Mouse (Mus musculus) heart, embryonic 11.5 days (tissue): ENCODE results near the gene Cmip. TPM values are rescaled to one million over a fixed set of nuclear protein-coding genes. Genes with fewer than 3 reads are reported as not detected.

Experiments
- ATAC-seq: fragments of 200-750 bp; cut with Nextera tagmentation; replicated peaks from 2 replicates; pipeline ENCODE4 v1.8.0; 2017; ENCODE audit warnings: moderate library complexity; ENCODE audit not compliant: insufficient number of reproducible peaks, low FRiP score, low TSS enrichment
- H3K27ac ChIP-seq: fragments of 300-500 bp; sonication (generic); 2 replicates; pipeline ENCODE4 v1.5.1; 2014; ENCODE audit warnings: mild to moderate bottlenecking, low read depth, low read length
- H3K27me3 ChIP-seq: fragments of 300-500 bp; sonication (generic); 2 replicates; pipeline ENCODE4 v1.6.1; 2014; ENCODE audit warnings: mild to moderate bottlenecking, low read length, mixed read lengths; ENCODE audit not compliant: control insufficient read depth, insufficient read depth
- H3K36me3 ChIP-seq: fragments of 300-500 bp; sonication (generic); 2 replicates; pipeline ENCODE4 v1.6.1; 2014; ENCODE audit warnings: mild to moderate bottlenecking, low read length, moderate library complexity, mixed read lengths; ENCODE audit not compliant: control insufficient read depth, insufficient read depth
- H3K4me1 ChIP-seq: fragments of 300-500 bp; sonication (generic); 2 replicates; pipeline ENCODE4 v1.6.1; 2014; ENCODE audit warnings: low read length; ENCODE audit not compliant: control insufficient read depth, insufficient read depth
- H3K4me2 ChIP-seq: fragments of 300-500 bp; sonication (generic); 2 replicates; pipeline ENCODE4 v1.6.1; 2014; ENCODE audit warnings: mild to moderate bottlenecking, moderate library complexity
- H3K4me3 ChIP-seq: fragments of 300-500 bp; sonication (generic); 2 replicates; pipeline ENCODE4 v1.5.1; 2014; ENCODE audit warnings: low read depth, low read length
- H3K9ac ChIP-seq: fragments of 300-500 bp; sonication (generic); 2 replicates; pipeline ENCODE4 v1.6.1; 2014; ENCODE audit warnings: mild to moderate bottlenecking, low read depth, low read length, moderate library complexity
- H3K9me3 ChIP-seq: fragments of 300-500 bp; sonication (generic); replicated peaks from 2 replicates; pipeline ENCODE4 v1.6.1; 2016; ENCODE audit warnings: low read length; ENCODE audit not compliant: control insufficient read depth
- WGBS: fragments of 180-500 bp; shearing (Covaris S2); extraction: QIAGEN DNeasy Blood & Tissue Kit; methylation state at CpG from one replicate; pipeline ENCODE4 v1.1.7; 2014; ENCODE audit not compliant: insufficient replicate concordance; 5-methylcytosine and 5-hydroxymethylcytosine counted together
- polyA plus RNA-seq: library from polyadenylated mRNA; unstranded; fragments of >200 nt; fragmentation: Nextera tagmentation; extraction: Ambion mirVana; gene quantifications from 2 replicates; pipeline ENCODE4 v1.2.1, GENCODE M21; 2014

Cmip gene
- polyA plus RNA-seq, result 8.6 and 9.2 TPM in 2 replicates

DNA sequence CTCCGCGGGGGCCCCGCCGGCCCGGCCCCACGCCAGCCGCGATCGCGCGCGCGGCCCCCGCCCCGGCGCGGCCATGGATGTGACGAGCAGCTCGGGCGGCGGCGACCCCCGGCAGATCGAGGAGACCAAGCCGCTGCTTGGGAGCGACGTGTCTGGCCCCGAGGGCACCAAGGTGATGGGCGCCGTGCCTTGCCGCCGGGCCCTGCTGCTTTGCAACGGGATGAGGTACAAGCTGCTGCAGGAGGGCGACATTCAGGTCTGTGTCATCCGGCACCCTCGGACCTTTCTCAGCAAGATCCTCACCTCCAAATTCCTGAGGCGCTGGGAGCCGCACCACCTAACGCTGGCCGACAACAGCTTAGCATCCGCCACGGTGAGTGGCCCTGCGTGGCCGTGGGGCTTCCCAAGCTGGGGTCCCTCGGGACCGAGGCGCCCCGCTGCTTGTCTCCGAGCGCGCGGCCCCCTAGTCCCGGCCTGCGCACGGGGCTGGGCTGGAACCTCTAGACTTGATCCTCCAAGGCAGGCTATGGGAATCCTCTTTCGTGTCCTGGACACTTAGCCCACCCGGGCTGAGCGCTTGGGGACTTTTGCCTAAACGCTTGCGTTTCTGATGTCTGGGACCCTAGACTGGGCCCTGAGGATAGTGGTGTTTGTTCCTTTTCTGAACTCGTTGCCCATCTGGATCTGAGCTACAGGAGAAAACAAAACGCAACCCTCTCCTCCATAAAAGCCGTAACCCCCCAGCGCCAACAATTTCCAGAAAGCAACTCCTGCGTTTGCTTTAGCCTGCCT, at the start of gene Cmip:
Gene Cmip (plus strand): TSS at position 36 of the 792 bp plus-strand sequence.
- Histone ChIP-seq H3K9me3 (no peaks in the 10 kb centered on the region), H3K9ac (peak within 1 kb of the TSS; percentile 91), H3K27ac (peak within 1 kb of the TSS; percentile 78), H3K4me3 (peak within 1 kb of the TSS; percentile 83), H3K4me2 (peak within 1 kb of the TSS; percentile 81), H3K4me1 (peaks cover 38% of the 10 kb centered on the region), H3K27me3 (no peaks in the 10 kb centered on the region), H3K36me3 (no peaks in the 10 kb centered on the region)
- peak; percentile 24 for ATAC-seq
- WGBS, result under 1% methylated on average over 58 of the region's 65 CpGs

GRCm38 (mm10) chr8:117209150-117209549, 47.7 kb upstream of the Cmip start:
- no peak overlapping the region for H3K4me3 ChIP-seq
- H3K4me1 ChIP-seq, result no peaks in the 10 kb centered on the region; the same call in 1 of the 2 replicates
- H3K9ac ChIP-seq, result no peak overlapping the region
- WGBS, result 84% methylated on average over 12 of the region's 12 CpGs
- H3K36me3 ChIP-seq, result peaks cover 4% of the 10 kb centered on the region; the same call in 1 of the 2 replicates
- H3K27me3 ChIP-seq, result no peaks in the 10 kb centered on the region
- H3K4me2 ChIP-seq, result no peak overlapping the region
- H3K9me3 ChIP-seq, result no peaks in the 10 kb centered on the region
- no peak for ATAC-seq
- no peak overlapping the region for H3K27ac ChIP-seq

DNA sequence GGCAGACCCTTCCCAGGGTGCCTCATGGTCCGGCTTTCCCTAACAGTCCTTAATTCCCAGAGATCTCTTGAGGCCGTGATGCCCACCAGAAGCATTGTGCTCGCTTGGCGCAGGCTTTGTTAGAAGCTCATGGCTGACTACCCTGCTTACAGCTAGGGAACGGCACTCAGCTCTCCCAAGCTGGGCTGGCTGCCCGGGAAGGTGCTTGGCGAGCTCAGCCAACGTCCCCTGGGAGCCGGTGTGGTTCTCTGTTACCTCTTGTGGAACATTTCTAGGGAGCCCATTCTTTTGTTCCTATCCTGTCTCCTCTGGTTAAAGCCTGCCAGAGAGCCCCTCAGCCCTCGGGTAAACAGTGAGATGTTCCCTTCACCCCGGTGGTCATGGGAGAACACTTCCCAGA, 44.8 kb upstream of the Cmip start:
- 87% methylated on average over 11 of the region's 11 CpGs for WGBS
- no peak overlapping the region for H3K4me3 ChIP-seq

DNA sequence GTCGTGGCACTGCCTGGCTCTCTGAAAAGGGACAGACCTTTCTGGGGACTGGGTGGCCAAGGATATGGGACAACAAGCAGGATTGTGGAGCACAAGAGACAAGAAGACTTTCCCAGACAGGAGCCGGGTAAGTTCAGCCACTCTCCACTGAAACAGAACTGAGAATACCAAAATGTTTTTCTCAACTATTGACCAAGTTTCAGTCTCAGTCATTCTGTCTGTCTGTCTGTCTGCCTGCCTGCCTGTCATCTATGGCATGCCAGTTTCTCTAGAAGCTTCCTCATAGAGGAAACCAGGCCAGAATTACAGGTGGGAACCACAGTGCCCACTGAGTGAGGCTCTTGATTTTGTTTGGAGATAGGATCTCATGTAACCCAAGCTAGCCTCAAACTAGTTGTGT, 39.1 kb upstream of the Cmip start:
- H3K27me3 ChIP-seq, result no peaks in the 10 kb centered on the region
- no peak overlapping the region for H3K4me2 ChIP-seq
- no peak overlapping the region for H3K9ac ChIP-seq
- no peak overlapping the region for H3K4me3 ChIP-seq
- H3K9me3 ChIP-seq, result no peaks in the 10 kb centered on the region
- no peaks in the 10 kb centered on the region for H3K4me1 ChIP-seq
- H3K27ac ChIP-seq, result no peak overlapping the region
- H3K36me3 ChIP-seq, result no peaks in the 10 kb centered on the region
- WGBS, result 93% methylated on average over 2 of the region's 2 CpGs
- no peak for ATAC-seq

More for the DNA sequence above, 44.8 kb upstream of the Cmip start:
- no peak overlapping the region for H3K4me2 ChIP-seq
- H3K9me3 ChIP-seq, result no peaks in the 10 kb centered on the region
- H3K36me3 ChIP-seq, result no peaks in the 10 kb centered on the region
- no peak for ATAC-seq
- no peak overlapping the region for H3K27ac ChIP-seq
- H3K4me1 ChIP-seq, result no peaks in the 10 kb centered on the region; the same call in 1 of the 2 replicates
- H3K9ac ChIP-seq, result no peak overlapping the region
- H3K27me3 ChIP-seq, result no peaks in the 10 kb centered on the region

DNA sequence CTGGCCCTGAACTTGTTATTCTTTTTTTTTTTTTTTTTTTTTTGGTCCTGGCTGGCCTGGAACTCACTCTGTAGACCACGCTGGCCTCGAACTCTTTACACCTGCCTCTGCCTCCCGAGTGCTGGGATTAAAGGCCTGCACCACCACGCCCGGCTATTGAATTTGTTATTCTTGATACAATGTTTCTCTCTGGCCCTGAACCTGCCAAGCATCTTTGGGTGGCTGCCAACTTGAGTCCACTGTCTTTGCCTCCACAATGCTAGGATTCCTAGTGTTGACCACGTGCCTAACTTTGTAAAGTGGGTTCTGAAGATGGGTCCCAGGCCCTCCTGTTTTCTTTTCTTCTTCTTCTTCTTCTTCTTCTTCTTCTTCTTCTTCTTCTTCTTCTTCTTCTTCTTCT, 34.5 kb upstream of the Cmip start:
- no peak overlapping the region for H3K4me3 ChIP-seq
- no peak overlapping the region for H3K4me2 ChIP-seq
- no peaks in the 10 kb centered on the region for H3K27me3 ChIP-seq
- H3K9me3 ChIP-seq, result no peaks in the 10 kb centered on the region
- no peaks in the 10 kb centered on the region for H3K36me3 ChIP-seq
- 79% methylated on average over 6 of the region's 6 CpGs for WGBS
- no peaks in the 10 kb centered on the region for H3K4me1 ChIP-seq
- H3K9ac ChIP-seq, result no peak overlapping the region
- no peak for ATAC-seq
- no peak overlapping the region for H3K27ac ChIP-seq

- Histone ChIP-seq H3K4me3 (peak overlapping the region; percentile 35), H3K36me3 (no peaks in the 10 kb centered on the region), H3K9ac (peak overlapping the region; percentile 48; the same call in 1 of the 2 replicates), H3K27ac (no peak overlapping the region), H3K9me3 (no peaks in the 10 kb centered on the region), H3K4me2 (peak overlapping the region; percentile 61), H3K4me1 (no peaks in the 10 kb centered on the region), H3K27me3 (no peaks in the 10 kb centered on the region)
- 13% methylated on average over 9 of the region's 9 CpGs for WGBS
- no peak; the same call in 1 of the 2 replicates for ATAC-seq
Observed at GRCm38 (mm10) chr8:117224630-117225029, 32.2 kb upstream of the Cmip start.

DNA sequence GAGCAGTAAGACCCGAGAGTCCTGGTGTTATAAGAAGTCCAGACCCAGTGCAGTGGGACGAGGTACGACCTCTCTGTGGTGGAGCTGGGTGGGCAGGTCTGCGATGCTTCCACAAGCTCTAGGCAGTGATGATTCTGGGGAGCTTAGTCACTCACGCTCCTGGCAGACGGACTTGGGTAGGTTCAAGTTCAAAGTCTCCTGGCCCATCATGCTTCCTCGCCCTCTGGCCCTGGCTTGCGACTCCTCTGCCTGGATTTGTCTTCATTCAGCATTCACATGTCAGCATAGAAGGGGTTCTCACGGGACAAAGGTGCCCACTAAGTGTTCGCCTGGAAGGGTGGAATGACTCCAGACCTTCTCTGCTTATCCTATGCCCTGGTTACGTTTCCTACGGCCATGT, 30.6 kb upstream of the Cmip start:
- Histone ChIP-seq H3K27me3 (no peaks in the 10 kb centered on the region), H3K36me3 (no peaks in the 10 kb centered on the region), H3K9ac (no peak overlapping the region), H3K27ac (no peak overlapping the region), H3K4me2 (no peak overlapping the region), H3K4me1 (no peaks in the 10 kb centered on the region), H3K9me3 (no peaks in the 10 kb centered on the region), H3K4me3 (no peak overlapping the region)
- no peak for ATAC-seq
- WGBS, result 78% methylated on average over 12 of the region's 12 CpGs

GRCm38 (mm10) chr8:117227339-117227738, 29.5 kb upstream of the Cmip start:
- Histone ChIP-seq H3K4me3 (no peak overlapping the region), H3K4me1 (no peaks in the 10 kb centered on the region), H3K27ac (no peak overlapping the region), H3K27me3 (no peaks in the 10 kb centered on the region), H3K36me3 (no peaks in the 10 kb centered on the region), H3K9me3 (no peaks in the 10 kb centered on the region), H3K4me2 (no peak overlapping the region), H3K9ac (no peak overlapping the region)
- ATAC-seq, result no peak
- WGBS, result 89% methylated on average over 2 of the region's 2 CpGs

DNA sequence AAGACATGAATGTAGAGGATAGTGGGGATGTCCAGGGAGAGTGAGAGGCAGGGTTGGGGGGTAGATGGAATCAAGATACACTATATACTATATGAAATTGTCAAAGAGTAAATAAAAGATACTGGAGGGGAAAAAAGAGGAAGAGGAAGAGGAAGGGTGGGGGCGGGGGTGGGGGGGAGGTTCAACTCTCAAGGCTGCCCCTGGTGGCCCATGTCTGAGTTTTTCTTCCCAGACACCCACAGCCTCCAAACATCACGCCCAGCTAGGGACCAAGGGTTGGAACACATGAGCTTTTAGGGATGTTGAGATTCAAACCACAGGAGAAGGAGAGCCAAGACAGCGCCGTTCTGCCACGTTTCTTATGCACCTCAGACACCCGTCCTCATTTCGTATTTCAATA, 23.7 kb upstream of the Cmip start:
- Histone ChIP-seq H3K4me2 (no peak overlapping the region), H3K27me3 (no peaks in the 10 kb centered on the region), H3K27ac (no peak overlapping the region), H3K9ac (no peak overlapping the region), H3K4me3 (no peak overlapping the region), H3K9me3 (no peaks in the 10 kb centered on the region), H3K4me1 (no peaks in the 10 kb centered on the region), H3K36me3 (no peaks in the 10 kb centered on the region)
- 83% methylated on average over 7 of the region's 7 CpGs for WGBS
- ATAC-seq, result no peak
